10 mouse cellular contexts compared by ENCODE assay signal in the genomic region with DNA sequence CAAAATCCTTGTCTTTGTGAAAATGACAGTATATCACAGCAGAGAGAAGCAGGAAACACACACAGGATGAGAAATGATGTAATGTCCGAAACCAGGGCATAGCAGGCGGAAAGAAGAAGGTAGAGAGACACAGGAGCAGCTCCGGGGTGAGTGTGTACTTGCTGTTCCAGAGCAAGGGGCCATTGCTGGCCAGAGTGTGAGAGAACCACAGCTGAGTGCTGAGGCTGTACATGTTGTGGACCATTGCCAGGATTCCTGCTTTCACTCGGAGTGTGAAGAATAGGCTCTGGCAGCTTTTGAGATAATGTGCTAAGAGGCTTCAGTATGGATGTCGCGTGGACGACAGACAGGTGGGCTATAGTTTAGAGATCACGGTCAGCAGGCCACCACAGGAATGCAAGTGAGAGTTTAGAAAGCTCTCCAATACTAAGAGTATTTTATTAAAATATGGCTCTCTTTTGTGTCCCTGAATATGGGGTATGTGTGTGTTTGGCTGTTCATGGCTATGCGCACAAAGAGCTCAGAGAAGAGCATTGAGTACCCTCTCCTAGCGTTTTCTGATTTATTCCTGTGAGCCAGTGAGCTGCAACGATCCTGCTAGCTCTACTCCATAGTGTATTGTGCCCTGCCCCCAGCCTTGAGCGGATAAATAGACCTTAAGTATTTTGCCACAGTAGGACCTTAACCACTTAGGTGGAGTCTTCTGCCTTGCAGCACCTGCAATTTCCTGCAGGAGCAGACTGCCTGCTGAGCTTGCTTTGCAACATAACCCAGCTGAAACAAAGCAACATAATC.
DNase-seq lines count a peak whose midpoint lies in the region; ATAC-seq and TF ChIP-seq lines count a peak whose summit lies in the region.
"Had no signal": no experiment of that assay in that cellular context is flagged by ENCODE, and none has a peak within 500 bp of the region (broad histone marks: within the 10 kb centered on the region; RNA-seq: fewer than 3 reads in every experiment).

No protein-coding gene starts in this region.

- H3K4me2 ChIP-seq in kidney, embryonic 16.5 days (replicated peaks; ENCODE audit: low read depth, low read length) = no peak overlapping the region
- peak overlapping the region; percentile 17; the same call in 1 of the 2 replicates for H3K4me2 ChIP-seq in lung, postnatal 0 days (replicated peaks; ENCODE audit: low read depth, low read length)
- H3K4me2 ChIP-seq: embryonic facial prominence, embryonic 15.5 days had no signal

- H3K4me3 ChIP-seq in kidney, embryonic 16.5 days (ENCODE audit: low read length) = no peak overlapping the region
- H3K4me3 ChIP-seq in bone marrow, adult 2 months (replicated peaks; ENCODE audit: control insufficient read depth, low read depth, low read length) = peak overlapping the region; percentile 18
- no peak overlapping the region for H3K4me3 ChIP-seq in lung, postnatal 0 days (ENCODE audit: low read depth, low read length)
- H3K4me3 ChIP-seq: embryonic facial prominence, embryonic 15.5 days; myocyte had no signal

- H3K27ac ChIP-seq in kidney, embryonic 16.5 days (ENCODE audit: low read length) = no peak overlapping the region
- no peak overlapping the region for H3K27ac ChIP-seq in bone marrow, adult 2 months (ENCODE audit: control insufficient read depth, insufficient read depth, low read depth, low read length, poor library complexity)
- 0 out of 2 replicates have a peak overlapping the region, but pooled peaks have one; percentile 6 for H3K27ac ChIP-seq in lung, postnatal 0 days (ENCODE audit: low read length)
- H3K27ac ChIP-seq: embryonic facial prominence, embryonic 15.5 days had no signal

- no peak overlapping the region for H3K9ac ChIP-seq in kidney, embryonic 16.5 days (replicated peaks; ENCODE audit: low read length)
- H3K9ac ChIP-seq in lung, postnatal 0 days (replicated peaks; ENCODE audit: low read depth) = no peak overlapping the region
- H3K9ac ChIP-seq: embryonic facial prominence, embryonic 15.5 days had no signal

- 66% methylated on average over 12 of the region's 12 CpGs for WGBS in kidney, embryonic 16.5 days
- WGBS in bone marrow, adult 2 months = 65% methylated on average over 12 of the region's 12 CpGs
- 20% methylated on average over 12 of the region's 12 CpGs for WGBS in lung, postnatal 0 days

- H3K9me3 ChIP-seq in kidney, embryonic 16.5 days (ENCODE audit: low read length) = no peaks in the 10 kb centered on the region
- no peaks in the 10 kb centered on the region for H3K9me3 ChIP-seq in lung, postnatal 0 days (ENCODE audit: low read length)
- H3K9me3 ChIP-seq: embryonic facial prominence, embryonic 15.5 days had no signal

- TF ChIP-seq POLR2A in bone marrow, adult 2 months (IDR thresholded peaks at IDR 0.05; ENCODE audit: borderline replicate concordance, control insufficient read depth, low read depth, low read length) = no peak

- no peak for TF ChIP-seq EP300 in lung, postnatal 0 days (IDR thresholded peaks at IDR 0.05)

- DNase-seq in kidney, postnatal 10 days = peak; percentile 12
- DNase-seq in lung, postnatal 0 days (ENCODE audit: low spot score) = peak; percentile 65
- no peak for DNase-seq in thymus, postnatal 0 days (ENCODE audit: low spot score)
- no peak for DNase-seq in layer of hippocampus, adult 9-11 months
- DNase-seq in spleen, adult 18-20 months = no peak

- no peaks in the 10 kb centered on the region for H3K36me3 ChIP-seq in kidney, embryonic 16.5 days (ENCODE audit: insufficient read depth, low read length)
- H3K36me3 ChIP-seq in lung, postnatal 0 days (ENCODE audit: insufficient read depth, low read length) = no peaks in the 10 kb centered on the region
- H3K36me3 ChIP-seq: embryonic facial prominence, embryonic 15.5 days had no signal

- TF ChIP-seq CTCF in bone marrow, adult 2 months (IDR thresholded peaks at IDR 0.05; ENCODE audit: control insufficient read depth, insufficient read depth, low read length) = no peak
- no peak for TF ChIP-seq CTCF in lung, postnatal 0 days (IDR thresholded peaks at IDR 0.05)

- no peak for ATAC-seq in kidney, embryonic 16.5 days (ENCODE audit: low FRiP score, low TSS enrichment)
- peak; percentile 40; the same call in 1 of the 2 replicates for ATAC-seq in granulocyte monocyte progenitor cell, adult 5-6 weeks (replicated peaks; ENCODE audit: poor library complexity, severe bottlenecking)
- peak; percentile 82 for ATAC-seq in lung, postnatal 0 days

- no peaks in the 10 kb centered on the region for H3K4me1 ChIP-seq in kidney, embryonic 16.5 days (ENCODE audit: insufficient read depth, low read length)
- H3K4me1 ChIP-seq in bone marrow, adult 2 months (ENCODE audit: control insufficient read depth, insufficient read depth, low read length) = no peaks in the 10 kb centered on the region; the same call in 1 of the 2 replicates
- H3K4me1 ChIP-seq in lung, postnatal 0 days (ENCODE audit: insufficient read depth, low read depth, low read length) = peaks cover 16% of the 10 kb centered on the region; the same call in 1 of the 2 replicates
- H3K4me1 ChIP-seq: embryonic facial prominence, embryonic 15.5 days had no signal

- H3K27me3 ChIP-seq in kidney, embryonic 16.5 days (ENCODE audit: insufficient read depth, low read length) = no peaks in the 10 kb centered on the region
- H3K27me3 ChIP-seq in lung, postnatal 0 days (replicated peaks; ENCODE audit: insufficient read depth, low read length) = no peaks in the 10 kb centered on the region
- H3K27me3 ChIP-seq: embryonic facial prominence, embryonic 15.5 days had no signal

Comparison
In these comparisons a context has a peak if more than half of its experiments do, and no peak if none do; other contexts are left out.
1. DNase-seq: peak in kidney, postnatal 10 days (single experiment) and lung, postnatal 0 days (single experiment); none in thymus, postnatal 0 days (single experiment), layer of hippocampus, adult 9-11 months (single experiment) and spleen, adult 18-20 months (0 of 2).